Mouse (Mus musculus) bone marrow macrophage, adult 2 months (primary cell): ENCODE measurements around the gene Ttc16.

Experiments used
- CTCF ChIP-seq: IDR thresholded peaks from 2 replicates; pipeline ENCODE4 v1.5.1; 2012; ENCODE audit warnings: low read depth, mild to moderate bottlenecking, low read length, moderate library complexity
- POLR2A ChIP-seq: IDR thresholded peaks from 2 replicates; pipeline ENCODE4 v1.6.1; 2012; ENCODE audit warnings: mild to moderate bottlenecking, low read depth, low read length, borderline replicate concordance

- TF ChIP-seq CTCF (no peak), POLR2A (no peak)
Observed at GRCm38 (mm10) chr2:32734480-32734879, 41.0 kb downstream of the Ttc16 start.
